Mouse (Mus musculus): Measurements from ENCODE around the gene Armc3. TPM values are rescaled to one million over a fixed set of nuclear protein-coding genes. Genes with fewer than 3 reads are reported as not detected.
A peak's percentile ranks its signal among the peaks of the same experiment; 100 is the strongest.

The Armc3 gene
- polyA plus RNA-seq (2012; rRNA removed), result 1.0 TPM in 2 replicates

GRCm38 (mm10) chr2:19198452-19199365 is at the start of gene Armc3:
Gene Armc3 (plus strand): TSS chr2:19199302.
- peak; percentile 17 for DNase-seq
- WGBS, result 19% methylated on average over 24 of the region's 24 CpGs
- TF ChIP-seq POLR2A (IDR thresholded peaks at IDR 0.05; ENCODE audit: borderline replicate concordance, extremely low read depth, low read depth, low read length), result peak; percentile 39; the same call in 1 of the 2 replicates
- TF ChIP-seq CTCF (IDR thresholded peaks at IDR 0.05; ENCODE audit: insufficient read depth, low read length), result no peak
- Histone ChIP-seq H3K4me3 (replicated peaks; ENCODE audit: extremely low read depth, low read depth, low read length) (peak within 1 kb of the TSS; percentile 30), H3K4me1 (ENCODE audit: control insufficient read depth, insufficient read depth, low read length) (no peaks in the 10 kb centered on the region)

DNA sequence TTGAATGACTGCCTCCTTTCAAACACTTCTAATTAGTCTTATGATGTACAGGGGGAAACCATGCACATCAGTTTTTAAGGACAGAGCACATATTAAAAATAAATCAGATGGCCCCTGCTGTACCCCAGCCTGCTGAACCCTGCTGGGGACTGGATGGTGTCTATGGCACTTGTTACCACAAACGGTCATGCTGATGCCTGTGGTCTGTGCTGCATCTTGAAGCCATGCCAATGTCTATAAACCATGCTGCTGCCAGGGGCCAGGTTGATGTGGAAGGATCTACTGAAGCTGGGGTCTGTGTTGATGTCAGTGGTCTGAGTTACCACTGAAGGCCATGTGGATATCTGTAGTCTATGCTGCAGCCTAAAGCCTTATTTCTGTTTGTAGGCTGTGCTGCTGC is 46.4 kb upstream of the Armc3 start:
- DNase-seq, result no peak
- TF ChIP-seq CTCF (IDR thresholded peaks at IDR 0.05; ENCODE audit: insufficient read depth, low read length), result no peak
- TF ChIP-seq POLR2A (IDR thresholded peaks at IDR 0.05; ENCODE audit: borderline replicate concordance, extremely low read depth, low read depth, low read length), result no peak
- 74% methylated on average over 1 of the region's 1 CpGs for WGBS
- H3K4me1 ChIP-seq (ENCODE audit: control insufficient read depth, insufficient read depth, low read length), result no peaks in the 10 kb centered on the region; the same call in 1 of the 2 replicates
- H3K4me3 ChIP-seq (replicated peaks; ENCODE audit: extremely low read depth, low read depth, low read length), result no peak overlapping the region

DNA sequence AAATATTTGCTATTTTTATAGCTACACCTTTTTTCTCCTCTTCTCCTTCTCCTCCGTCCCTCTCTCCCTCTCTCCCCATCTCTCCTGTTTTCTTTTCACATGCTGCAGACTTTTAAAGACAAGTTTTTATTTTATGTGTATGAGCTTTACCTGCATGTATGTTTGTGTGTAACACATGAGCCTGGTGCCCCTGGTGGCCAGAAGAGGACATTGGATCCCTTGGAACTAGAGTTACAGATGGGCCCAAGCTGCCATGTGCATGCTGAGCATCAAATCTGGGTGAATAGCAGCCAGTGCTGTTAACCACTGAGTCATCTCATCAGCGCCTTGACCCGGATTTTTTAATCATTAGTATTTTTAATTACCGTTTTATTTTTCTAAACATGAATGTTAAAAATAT is 42.9 kb upstream of the Armc3 start:
- TF ChIP-seq CTCF (IDR thresholded peaks at IDR 0.05; ENCODE audit: insufficient read depth, low read length), result peak; percentile 52
- TF ChIP-seq POLR2A (IDR thresholded peaks at IDR 0.05; ENCODE audit: borderline replicate concordance, extremely low read depth, low read depth, low read length), result no peak
- Histone ChIP-seq H3K4me3 (replicated peaks; ENCODE audit: extremely low read depth, low read depth, low read length) (no peak overlapping the region), H3K4me1 (ENCODE audit: control insufficient read depth, insufficient read depth, low read length) (no peaks in the 10 kb centered on the region)
- WGBS, result 69% methylated on average over 4 of the region's 4 CpGs
- no peak for DNase-seq

DNA sequence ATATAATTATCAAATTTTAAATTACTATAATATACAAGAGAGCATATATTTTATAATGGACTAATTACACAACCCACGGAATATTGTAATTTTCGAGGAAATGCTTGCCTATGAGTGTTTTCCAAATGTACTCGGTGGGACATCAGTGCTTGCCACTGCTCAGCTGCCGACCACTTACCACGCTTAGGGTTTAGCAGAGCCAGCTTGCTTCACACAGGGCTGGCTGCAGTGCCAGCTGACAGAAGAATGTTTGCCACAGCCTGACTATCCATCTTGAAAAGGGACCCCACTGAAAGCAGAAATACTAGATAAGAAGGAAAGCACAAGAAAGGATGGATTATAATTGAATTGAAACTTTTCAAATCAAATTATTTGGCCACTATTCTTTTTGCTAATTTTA is 39.6 kb upstream of the Armc3 start:
- TF ChIP-seq POLR2A (IDR thresholded peaks at IDR 0.05; ENCODE audit: borderline replicate concordance, extremely low read depth, low read depth, low read length), result no peak
- no peak for DNase-seq
- H3K4me3 ChIP-seq (replicated peaks; ENCODE audit: extremely low read depth, low read depth, low read length), result no peak overlapping the region
- 81% methylated on average over 5 of the region's 5 CpGs for WGBS
- H3K4me1 ChIP-seq (ENCODE audit: control insufficient read depth, insufficient read depth, low read length), result no peaks in the 10 kb centered on the region

GRCm38 (mm10) chr2:19160368-19161114 is 38.6 kb upstream of the Armc3 start:
- H3K4me1 ChIP-seq (ENCODE audit: control insufficient read depth, insufficient read depth, low read length), result no peaks in the 10 kb centered on the region
- TF ChIP-seq POLR2A (IDR thresholded peaks at IDR 0.05; ENCODE audit: borderline replicate concordance, extremely low read depth, low read depth, low read length), result no peak
- 22% methylated on average over 8 of the region's 8 CpGs for WGBS
- H3K4me3 ChIP-seq (replicated peaks; ENCODE audit: extremely low read depth, low read depth, low read length), result no peak overlapping the region
- DNase-seq, result no peak

DNA sequence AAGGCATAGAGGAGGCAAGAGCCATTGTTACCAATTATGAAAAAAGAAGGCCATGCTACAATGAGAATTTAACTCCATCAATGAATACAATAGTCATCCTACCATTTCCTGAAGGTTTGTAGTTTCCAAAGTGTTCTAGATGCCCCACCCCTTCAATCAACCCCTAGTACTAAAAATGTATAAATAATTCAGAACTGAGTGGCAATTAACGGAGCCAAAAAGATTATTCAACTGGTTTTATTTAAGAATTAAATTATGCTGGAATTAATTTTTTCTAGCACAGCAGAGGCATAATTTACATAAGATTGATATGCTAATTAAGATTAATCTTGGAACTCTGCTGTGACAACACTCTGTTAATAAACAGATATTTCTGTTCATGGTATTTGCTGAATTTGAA is 34.9 kb upstream of the Armc3 start:
- Histone ChIP-seq H3K4me3 (replicated peaks; ENCODE audit: extremely low read depth, low read depth, low read length) (no peak overlapping the region), H3K4me1 (ENCODE audit: control insufficient read depth, insufficient read depth, low read length) (no peaks in the 10 kb centered on the region)
- TF ChIP-seq CTCF (IDR thresholded peaks at IDR 0.05; ENCODE audit: insufficient read depth, low read length) (no peak), POLR2A (IDR thresholded peaks at IDR 0.05; ENCODE audit: borderline replicate concordance, extremely low read depth, low read depth, low read length) (no peak)
- 88% methylated on average over 1 of the region's 1 CpGs for WGBS
- DNase-seq, result no peak

- WGBS, result 17% methylated on average over 1 of the region's 1 CpGs
- TF ChIP-seq POLR2A (IDR thresholded peaks at IDR 0.05; ENCODE audit: borderline replicate concordance, extremely low read depth, low read depth, low read length) (no peak), CTCF (IDR thresholded peaks at IDR 0.05; ENCODE audit: insufficient read depth, low read length) (no peak)
- DNase-seq, result no peak
- no peak overlapping the region for H3K4me3 ChIP-seq (replicated peaks; ENCODE audit: extremely low read depth, low read depth, low read length)
- no peaks in the 10 kb centered on the region for H3K4me1 ChIP-seq (ENCODE audit: control insufficient read depth, insufficient read depth, low read length)
Measured at GRCm38 (mm10) chr2:19176827-19177236, 22.3 kb upstream of the Armc3 start.

GRCm38 (mm10) chr2:19199366-19199853 is 308 bp downstream of the Armc3 start:
- no peak for DNase-seq
- 31% methylated on average over 13 of the region's 13 CpGs for WGBS
- TF ChIP-seq POLR2A (IDR thresholded peaks at IDR 0.05; ENCODE audit: borderline replicate concordance, extremely low read depth, low read depth, low read length) (no peak), CTCF (IDR thresholded peaks at IDR 0.05; ENCODE audit: insufficient read depth, low read length) (no peak)
- no peaks in the 10 kb centered on the region for H3K4me1 ChIP-seq (ENCODE audit: control insufficient read depth, insufficient read depth, low read length)
- H3K4me3 ChIP-seq (replicated peaks; ENCODE audit: extremely low read depth, low read depth, low read length), result no peak overlapping the region

DNA sequence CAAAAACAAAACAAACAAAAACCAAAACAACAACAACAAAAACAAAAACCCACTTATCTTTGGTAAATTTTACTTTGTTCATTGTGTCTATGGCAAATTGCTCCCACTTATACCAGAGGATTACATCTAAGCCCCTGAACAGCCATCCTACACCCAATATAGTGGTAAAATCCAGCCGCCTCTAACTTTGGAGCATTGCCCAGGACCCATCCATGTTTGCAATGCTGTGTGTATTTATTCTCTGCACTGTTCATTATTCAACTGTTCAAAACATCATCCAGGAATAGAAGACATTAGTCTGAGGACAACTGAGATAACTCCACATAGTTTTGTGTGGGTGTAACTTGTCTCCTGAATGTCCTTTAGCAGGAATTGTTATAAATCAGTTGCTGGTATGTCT is 1.0 kb downstream of the Armc3 start:
- no peak for TF ChIP-seq CTCF (IDR thresholded peaks at IDR 0.05; ENCODE audit: insufficient read depth, low read length)
- no peak for TF ChIP-seq POLR2A (IDR thresholded peaks at IDR 0.05; ENCODE audit: borderline replicate concordance, extremely low read depth, low read depth, low read length)
- DNase-seq, result no peak
- 63% methylated on average over 1 of the region's 1 CpGs for WGBS
- Histone ChIP-seq H3K4me1 (ENCODE audit: control insufficient read depth, insufficient read depth, low read length) (no peaks in the 10 kb centered on the region), H3K4me3 (replicated peaks; ENCODE audit: extremely low read depth, low read depth, low read length) (no peak overlapping the region)
